Mouse (Mus musculus): Measurements from ENCODE around the gene Usp38. TPM values are rescaled to one million over a fixed set of nuclear protein-coding genes. Genes with fewer than 3 reads are reported as not detected.

Gene Usp38
- polyA plus RNA-seq, 1 experiment = not detected

DNA sequence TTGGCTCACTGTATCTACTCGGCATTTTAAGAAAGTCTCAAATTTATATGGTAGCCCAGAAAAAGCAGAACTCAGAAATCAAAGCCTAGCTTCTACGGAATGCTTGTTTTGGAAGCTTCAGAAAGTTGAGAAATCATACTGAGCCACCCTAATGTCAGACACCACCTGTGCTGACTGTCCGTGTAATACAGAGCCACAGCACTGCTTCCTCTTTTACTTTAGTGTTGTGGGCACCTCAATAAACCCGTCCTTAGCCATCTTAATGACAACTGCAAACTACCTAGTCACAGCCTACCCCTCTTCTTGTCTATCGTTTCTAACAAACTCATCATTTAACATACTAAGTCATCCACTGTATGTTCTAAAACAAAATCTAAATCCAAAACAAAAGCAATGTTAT is 4.3 kb downstream of the Usp38 start:
- 70% methylated on average over 5 of the region's 5 CpGs for WGBS

GRCm38 (mm10) chr8:81005114-81005513 is 9.6 kb downstream of the Usp38 start:
- TF ChIP-seq POLR2A (IDR thresholded peaks at IDR 0.05; ENCODE audit: insufficient read depth, low read depth, low read length) (no peak), CTCF (IDR thresholded peaks at IDR 0.05; ENCODE audit: insufficient read depth, low read depth, low read length) (no peak)
- WGBS = 48% methylated on average over 1 of the region's 1 CpGs
- H3K27ac ChIP-seq (ENCODE audit: insufficient read depth, low read depth, low read length) = no peak overlapping the region
- H3K4me3 ChIP-seq (ENCODE audit: insufficient read depth, low read depth, low read length) = no peak overlapping the region
- H3K4me1 ChIP-seq (ENCODE audit: control insufficient read depth, insufficient read depth, low read length) = no peaks in the 10 kb centered on the region

More for the DNA sequence above, 4.3 kb downstream of the Usp38 start:
- TF ChIP-seq POLR2A (IDR thresholded peaks at IDR 0.05; ENCODE audit: insufficient read depth, low read depth, low read length) (no peak), CTCF (IDR thresholded peaks at IDR 0.05; ENCODE audit: insufficient read depth, low read depth, low read length) (no peak)
- H3K4me3 ChIP-seq (ENCODE audit: insufficient read depth, low read depth, low read length) = no peak overlapping the region
- H3K27ac ChIP-seq (ENCODE audit: insufficient read depth, low read depth, low read length) = no peak overlapping the region
- H3K4me1 ChIP-seq (ENCODE audit: control insufficient read depth, insufficient read depth, low read length) = no peaks in the 10 kb centered on the region

DNA sequence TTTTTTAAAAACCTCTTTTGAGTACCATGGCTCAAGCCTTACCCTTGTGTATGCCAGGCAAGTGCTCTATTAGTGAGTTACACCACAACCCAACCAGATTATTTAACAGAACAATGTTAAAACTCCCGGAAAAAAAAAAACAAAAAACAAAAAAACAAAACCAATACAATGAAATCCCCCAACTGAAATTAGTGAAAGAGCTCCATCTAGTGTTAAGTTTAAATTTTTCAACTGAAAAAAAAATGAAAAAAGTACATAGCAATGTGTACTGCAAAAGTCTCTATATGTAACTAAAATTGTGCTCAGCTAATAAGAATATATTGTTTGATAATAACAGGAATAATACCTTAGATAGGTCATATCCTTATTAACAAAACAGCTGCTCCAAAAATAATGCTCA is 18.1 kb downstream of the Usp38 start:
- WGBS = 0% methylated on average over 1 of the region's 1 CpGs
- Histone ChIP-seq H3K27ac (ENCODE audit: insufficient read depth, low read depth, low read length) (no peak overlapping the region), H3K4me3 (ENCODE audit: insufficient read depth, low read depth, low read length) (no peak overlapping the region), H3K4me1 (ENCODE audit: control insufficient read depth, insufficient read depth, low read length) (no peaks in the 10 kb centered on the region)
- no peak for TF ChIP-seq POLR2A (IDR thresholded peaks at IDR 0.05; ENCODE audit: insufficient read depth, low read depth, low read length)
- TF ChIP-seq CTCF (IDR thresholded peaks at IDR 0.05; ENCODE audit: insufficient read depth, low read depth, low read length) = no peak

DNA sequence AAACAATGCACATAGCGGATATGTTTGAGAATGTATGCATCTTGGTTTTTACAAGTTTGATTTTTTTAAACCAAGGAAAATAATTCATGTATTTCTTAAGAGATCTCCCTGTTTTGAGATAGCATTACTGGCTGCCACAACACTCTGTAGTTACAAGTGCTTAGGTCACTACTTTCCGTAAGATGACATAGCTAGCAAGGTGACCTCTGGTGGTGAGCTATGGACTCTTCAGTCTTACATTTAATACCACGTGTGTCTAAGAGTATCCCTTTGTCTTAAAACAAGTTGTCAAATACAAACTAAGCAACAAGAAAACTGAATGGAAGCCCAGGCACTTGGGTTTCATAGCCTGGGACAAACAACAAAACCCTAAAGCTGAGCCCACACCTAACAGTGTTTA is 22.8 kb downstream of the Usp38 start:
- no peaks in the 10 kb centered on the region for H3K4me1 ChIP-seq (ENCODE audit: control insufficient read depth, insufficient read depth, low read length)
- TF ChIP-seq POLR2A (IDR thresholded peaks at IDR 0.05; ENCODE audit: insufficient read depth, low read depth, low read length) (no peak), CTCF (IDR thresholded peaks at IDR 0.05; ENCODE audit: insufficient read depth, low read depth, low read length) (no peak)
- no peak overlapping the region for H3K4me3 ChIP-seq (ENCODE audit: insufficient read depth, low read depth, low read length)
- no peak overlapping the region for H3K27ac ChIP-seq (ENCODE audit: insufficient read depth, low read depth, low read length)
- 56% methylated on average over 3 of the region's 3 CpGs for WGBS

GRCm38 (mm10) chr8:80982829-80983228 is 31.9 kb downstream of the Usp38 start:
- no peak overlapping the region for H3K4me3 ChIP-seq (ENCODE audit: insufficient read depth, low read depth, low read length)
- 24% methylated on average over 4 of the region's 4 CpGs for WGBS
- no peak overlapping the region for H3K27ac ChIP-seq (ENCODE audit: insufficient read depth, low read depth, low read length)
- H3K4me1 ChIP-seq (ENCODE audit: control insufficient read depth, insufficient read depth, low read length) = no peaks in the 10 kb centered on the region
- TF ChIP-seq CTCF (IDR thresholded peaks at IDR 0.05; ENCODE audit: insufficient read depth, low read depth, low read length) (no peak), POLR2A (IDR thresholded peaks at IDR 0.05; ENCODE audit: insufficient read depth, low read depth, low read length) (no peak)

DNA sequence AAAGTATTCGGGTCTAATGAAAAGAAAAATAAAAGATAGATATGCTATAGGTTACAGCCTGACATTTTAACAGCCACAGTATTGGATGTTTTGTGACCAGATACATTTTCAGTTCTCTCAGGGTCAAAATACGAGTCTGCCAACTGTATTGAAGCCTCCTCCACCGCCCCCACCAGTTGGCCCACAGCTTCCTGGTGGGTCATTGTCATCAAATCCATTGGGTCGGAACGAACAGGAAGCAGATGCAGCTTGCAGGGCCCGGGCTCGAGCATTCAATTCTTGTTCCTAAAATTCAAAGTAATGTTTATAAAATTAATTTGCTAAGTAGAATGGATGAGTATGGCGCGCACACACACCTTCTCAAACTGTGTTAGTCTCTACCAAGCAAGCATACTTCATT is 33.0 kb downstream of the Usp38 start:
- no peak overlapping the region for H3K4me3 ChIP-seq (ENCODE audit: insufficient read depth, low read depth, low read length)
- no peaks in the 10 kb centered on the region for H3K4me1 ChIP-seq (ENCODE audit: control insufficient read depth, insufficient read depth, low read length)
- TF ChIP-seq POLR2A (IDR thresholded peaks at IDR 0.05; ENCODE audit: insufficient read depth, low read depth, low read length) (no peak), CTCF (IDR thresholded peaks at IDR 0.05; ENCODE audit: insufficient read depth, low read depth, low read length) (no peak)
- 77% methylated on average over 9 of the region's 9 CpGs for WGBS
- no peak overlapping the region for H3K27ac ChIP-seq (ENCODE audit: insufficient read depth, low read depth, low read length)

- TF ChIP-seq CTCF (IDR thresholded peaks at IDR 0.05; ENCODE audit: insufficient read depth, low read depth, low read length) = no peak
- no peak for TF ChIP-seq POLR2A (IDR thresholded peaks at IDR 0.05; ENCODE audit: insufficient read depth, low read depth, low read length)
- Histone ChIP-seq H3K4me1 (ENCODE audit: control insufficient read depth, insufficient read depth, low read length) (no peaks in the 10 kb centered on the region), H3K4me3 (ENCODE audit: insufficient read depth, low read depth, low read length) (no peak overlapping the region), H3K27ac (ENCODE audit: insufficient read depth, low read depth, low read length) (no peak overlapping the region)
- 93% methylated on average over 4 of the region's 4 CpGs for WGBS
Measured at GRCm38 (mm10) chr8:80980063-80980462, 34.7 kb downstream of the Usp38 start.

DNA sequence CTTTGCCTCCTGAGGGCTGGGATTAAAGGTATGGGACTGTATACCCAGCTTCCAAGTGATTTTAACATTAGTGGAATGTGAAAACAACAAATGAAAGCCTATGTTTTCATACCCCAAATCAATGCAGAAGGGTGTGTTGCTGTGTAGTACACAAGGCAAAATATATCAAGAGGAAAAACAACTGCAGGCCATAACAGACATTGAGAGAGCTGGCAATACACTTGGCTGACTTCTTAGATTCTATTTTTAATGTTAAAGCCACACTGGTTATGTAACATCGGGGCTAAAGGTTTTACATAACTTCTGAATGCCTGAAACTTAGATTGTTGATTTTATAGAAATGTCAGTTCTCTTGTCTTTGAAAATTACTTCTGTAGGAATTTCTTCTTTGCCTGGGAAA is 37.5 kb downstream of the Usp38 start:
- H3K4me3 ChIP-seq (ENCODE audit: insufficient read depth, low read depth, low read length) = no peak overlapping the region
- no peaks in the 10 kb centered on the region for H3K4me1 ChIP-seq (ENCODE audit: control insufficient read depth, insufficient read depth, low read length)
- no peak for TF ChIP-seq CTCF (IDR thresholded peaks at IDR 0.05; ENCODE audit: insufficient read depth, low read depth, low read length)
- TF ChIP-seq POLR2A (IDR thresholded peaks at IDR 0.05; ENCODE audit: insufficient read depth, low read depth, low read length) = no peak
- WGBS = 34% methylated on average over 1 of the region's 1 CpGs
- H3K27ac ChIP-seq (ENCODE audit: insufficient read depth, low read depth, low read length) = no peak overlapping the region

DNA sequence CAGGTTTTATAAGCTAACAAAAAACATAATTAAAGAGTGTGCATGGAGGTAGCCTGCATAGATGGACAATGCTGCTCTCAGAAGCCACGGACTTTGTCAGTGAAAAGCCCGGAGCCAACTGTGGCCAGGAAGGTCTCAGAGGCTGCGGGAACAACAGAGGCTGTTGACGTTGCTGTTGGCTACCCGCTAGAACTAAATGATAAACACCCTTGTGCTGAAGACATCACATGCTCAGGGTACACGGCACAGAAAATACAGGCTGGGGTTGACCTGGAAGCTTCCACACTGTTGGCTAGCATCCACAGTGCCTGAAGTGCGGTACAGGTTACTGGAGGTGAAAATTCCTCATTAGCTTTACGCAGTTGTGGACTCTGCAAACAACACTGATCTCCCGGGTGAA is 43.6 kb downstream of the Usp38 start:
- TF ChIP-seq CTCF (IDR thresholded peaks at IDR 0.05; ENCODE audit: insufficient read depth, low read depth, low read length) (no peak), POLR2A (IDR thresholded peaks at IDR 0.05; ENCODE audit: insufficient read depth, low read depth, low read length) (no peak)
- Histone ChIP-seq H3K4me3 (ENCODE audit: insufficient read depth, low read depth, low read length) (no peak overlapping the region), H3K4me1 (ENCODE audit: control insufficient read depth, insufficient read depth, low read length) (no peaks in the 10 kb centered on the region), H3K27ac (ENCODE audit: insufficient read depth, low read depth, low read length) (no peak overlapping the region)
- 74% methylated on average over 9 of the region's 9 CpGs for WGBS
